Mouse (Mus musculus) limb, embryonic 14.5 days (tissue): ENCODE results near the gene Maml3. TPM values are rescaled to one million over a fixed set of nuclear protein-coding genes. Genes with fewer than 3 reads are reported as not detected.

Experiments used
- ATAC-seq: fragments of 200-750 bp; cut with Nextera tagmentation; 2 replicates; pipeline ENCODE4 v1.8.0; 2017; ENCODE audit warnings: low read depth, moderate number of reproducible peaks, moderate TSS enrichment; ENCODE audit not compliant: low FRiP score
- DNase-seq: peaks from one replicate; pipeline ENCODE4 v3.0.0-alpha.2; 2015; ENCODE audit warnings: low spot score
- H3K27ac ChIP-seq: fragments of 300-500 bp; sonication (generic); replicated peaks from 2 replicates; pipeline ENCODE4 v1.5.1; 2014; ENCODE audit warnings: low read depth, mild to moderate bottlenecking, low read length, moderate library complexity, mixed read lengths
- H3K27me3 ChIP-seq: fragments of 300-500 bp; sonication (generic); 2 replicates; pipeline ENCODE4 v1.6.1; 2014; ENCODE audit warnings: low read length, mixed read lengths; ENCODE audit not compliant: control insufficient read depth, insufficient read depth
- H3K36me3 ChIP-seq: fragments of 300-500 bp; sonication (generic); 2 replicates; pipeline ENCODE4 v1.6.1; 2014; ENCODE audit warnings: mild to moderate bottlenecking, low read length, moderate library complexity, mixed read lengths; ENCODE audit not compliant: control insufficient read depth, insufficient read depth
- H3K4me1 ChIP-seq: fragments of 300-500 bp; sonication (generic); 2 replicates; pipeline ENCODE4 v1.6.1; 2014; ENCODE audit warnings: antibody characterized with exemption, low read length, mixed read lengths; ENCODE audit not compliant: control insufficient read depth, insufficient read depth
- H3K4me2 ChIP-seq: fragments of 300-500 bp; sonication (generic); replicated peaks from 2 replicates; pipeline ENCODE4 v1.6.1; 2014; ENCODE audit warnings: low read depth, mild to moderate bottlenecking, low read length, moderate library complexity; ENCODE audit not compliant: severe bottlenecking
- H3K4me3 ChIP-seq: fragments of 300-500 bp; sonication (generic); replicated peaks from 2 replicates; pipeline ENCODE4 v1.5.1; 2014; ENCODE audit warnings: low read length
- H3K9ac ChIP-seq: fragments of 300-500 bp; sonication (generic); 2 replicates; pipeline ENCODE4 v1.6.1; 2014; ENCODE audit warnings: mild to moderate bottlenecking, low read depth, low read length, moderate library complexity; ENCODE audit not compliant: severe bottlenecking
- H3K9me3 ChIP-seq: fragments of 300-500 bp; sonication (generic); 2 replicates; pipeline ENCODE4 v1.6.1; 2016; ENCODE audit warnings: low read length; ENCODE audit not compliant: control insufficient read depth
- POLR2A ChIP-seq: fragments of 200-500 bp; IDR thresholded peaks from 2 replicates; pipeline ENCODE4 v1.8.0; 2012; ENCODE audit warnings: inconsistent platforms, mild to moderate bottlenecking, moderate library complexity, borderline replicate concordance; ENCODE audit not compliant: insufficient read depth, insufficient read length; ENCODE audit errors: extremely low read depth
- WGBS: fragments of 180-500 bp; shearing (Covaris S2); extraction: QIAGEN DNeasy Blood & Tissue Kit; methylation state at CpG from one replicate; pipeline ENCODE4 v1.1.7; 2014; 5-methylcytosine and 5-hydroxymethylcytosine counted together
- polyA plus RNA-seq, 2 experiments: library from polyadenylated mRNA; depleted of rRNA in 1 of 2; stranded (reverse) in 1 of 2; unstranded in 1 of 2; fragments of >200 nt; fragmentation: Nextera tagmentation in 1 of 2; extraction: Ambion mirVana in 1 of 2; gene quantifications; 2 replicates each; pipeline versions ENCODE4 v1.2.1 to v1.2.3; 2012 to 2014

Gene Maml3
- polyA plus RNA-seq, 2 experiments = 5.4 to 5.6 TPM

DNA sequence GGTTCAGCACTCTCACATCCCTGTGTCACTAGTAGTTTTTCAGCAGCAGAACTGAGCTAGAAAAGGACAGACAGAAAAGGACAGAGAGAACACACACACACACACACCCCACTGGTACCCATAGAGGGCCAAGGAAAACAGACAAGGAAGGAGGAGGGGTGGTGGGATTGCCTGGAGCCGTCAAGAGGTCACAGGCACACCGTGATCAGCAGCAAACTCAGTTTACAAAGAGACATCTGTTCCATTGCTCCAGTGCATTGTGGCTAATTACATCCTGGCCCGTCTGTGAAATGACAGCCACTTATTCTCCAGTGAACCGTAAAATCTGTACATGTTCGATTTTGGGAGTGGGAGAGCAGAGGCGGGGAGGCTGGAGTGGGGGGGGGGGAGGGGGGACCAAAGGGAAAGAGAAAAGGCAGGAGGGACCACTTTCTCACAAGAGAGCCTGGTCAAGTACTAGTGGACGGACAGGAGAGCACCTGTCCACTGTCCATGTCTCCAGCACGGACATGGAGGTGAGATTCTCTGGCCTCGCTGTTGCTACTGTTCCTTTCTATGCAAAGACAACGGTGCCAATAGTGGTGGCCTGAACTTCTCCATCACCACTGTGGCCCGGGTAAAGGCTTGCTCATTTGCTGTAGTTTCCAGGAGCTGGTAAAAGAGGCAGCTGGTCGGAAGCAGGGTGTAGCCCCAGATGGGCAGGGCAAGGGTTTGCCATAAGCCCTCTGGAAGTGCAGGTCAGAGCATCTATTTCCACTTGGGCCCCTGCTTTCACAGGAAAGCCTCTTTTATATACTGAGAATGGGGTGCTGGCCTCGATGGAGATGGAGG lies 299.2 kb downstream of the Maml3 start:
- Histone ChIP-seq H3K4me1 (peaks cover 19% of the 10 kb centered on the region), H3K27ac (no peak overlapping the region), H3K27me3 (no peaks in the 10 kb centered on the region), H3K4me3 (no peak overlapping the region), H3K36me3 (no peaks in the 10 kb centered on the region), H3K9me3 (no peaks in the 10 kb centered on the region), H3K9ac (no peak overlapping the region), H3K4me2 (no peak overlapping the region)
- 28% methylated on average over 13 of the region's 13 CpGs for WGBS
- DNase-seq (no peak), ATAC-seq (no peak)
- no peak for TF ChIP-seq POLR2A

DNA sequence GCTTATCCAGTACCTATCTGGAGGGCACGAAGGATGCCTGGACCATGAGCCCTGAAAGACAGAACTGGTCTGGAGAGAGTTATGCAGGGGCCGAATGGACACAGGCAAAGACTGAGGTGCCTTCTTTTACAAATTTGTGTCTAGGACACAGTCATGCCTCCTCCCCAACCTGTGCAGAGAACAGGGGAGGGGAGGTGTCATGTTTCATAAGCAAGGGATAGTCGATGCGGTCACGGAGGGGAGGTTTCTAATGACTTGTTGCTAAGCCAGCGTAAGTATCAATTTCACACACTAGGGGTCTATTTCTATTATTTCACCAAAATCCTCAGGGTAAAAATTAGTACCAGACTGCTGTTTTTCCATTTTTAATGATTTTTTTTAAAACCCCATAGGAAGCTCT lies 301.0 kb downstream of the Maml3 start:
- Histone ChIP-seq H3K9ac (no peak overlapping the region), H3K36me3 (no peaks in the 10 kb centered on the region), H3K27me3 (no peaks in the 10 kb centered on the region), H3K4me1 (peaks cover 19% of the 10 kb centered on the region), H3K4me2 (no peak overlapping the region), H3K27ac (no peak overlapping the region), H3K9me3 (no peaks in the 10 kb centered on the region), H3K4me3 (no peak overlapping the region)
- ATAC-seq (no peak), DNase-seq (no peak)
- no peak for TF ChIP-seq POLR2A
- 22% methylated on average over 6 of the region's 6 CpGs for WGBS

DNA sequence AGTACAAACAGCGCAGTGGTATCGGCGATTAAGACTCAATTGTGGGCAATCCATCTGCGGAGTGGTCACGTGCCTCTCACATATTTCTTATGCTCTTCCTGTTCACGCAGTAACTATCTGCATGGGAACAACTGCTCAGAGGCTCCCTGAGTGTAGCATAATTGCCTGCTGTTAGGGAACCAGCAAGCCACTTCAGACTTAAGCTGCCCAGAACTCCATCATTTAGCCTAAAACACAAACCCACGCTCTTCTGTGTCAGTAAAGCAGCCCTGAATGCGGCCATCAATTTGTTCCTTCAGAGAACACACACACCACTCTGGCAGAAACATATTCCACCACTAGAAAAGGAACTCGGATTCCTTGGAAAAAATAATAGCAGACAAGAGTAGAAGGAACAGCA lies 305.2 kb downstream of the Maml3 start:
- H3K9me3 ChIP-seq = no peaks in the 10 kb centered on the region
- no peak overlapping the region for H3K9ac ChIP-seq
- DNase-seq (no peak), ATAC-seq (no peak)
- peaks cover 14% of the 10 kb centered on the region for H3K4me1 ChIP-seq
- no peaks in the 10 kb centered on the region for H3K36me3 ChIP-seq
- WGBS = 86% methylated on average over 9 of the region's 9 CpGs
- no peak overlapping the region for H3K27ac ChIP-seq
- no peaks in the 10 kb centered on the region for H3K27me3 ChIP-seq
- TF ChIP-seq POLR2A = no peak
- H3K4me2 ChIP-seq = no peak overlapping the region
- H3K4me3 ChIP-seq = no peak overlapping the region

GRCm38 (mm10) chr3:51796838-51797237 lies 308.0 kb downstream of the Maml3 start:
- no peak for ATAC-seq
- Histone ChIP-seq H3K9ac (no peak overlapping the region), H3K4me3 (no peak overlapping the region), H3K9me3 (no peaks in the 10 kb centered on the region), H3K27ac (no peak overlapping the region), H3K27me3 (no peaks in the 10 kb centered on the region), H3K4me2 (peak overlapping the region; percentile 15; the same call in 1 of the 2 replicates), H3K4me1 (peaks cover 5% of the 10 kb centered on the region; the same call in 1 of the 2 replicates), H3K36me3 (no peaks in the 10 kb centered on the region)
- DNase-seq = no peak
- TF ChIP-seq POLR2A = no peak
- 63% methylated on average over 6 of the region's 6 CpGs for WGBS

- Histone ChIP-seq H3K9me3 (no peaks in the 10 kb centered on the region), H3K9ac (no peak overlapping the region), H3K4me3 (no peak overlapping the region), H3K27me3 (no peaks in the 10 kb centered on the region), H3K4me2 (peak overlapping the region; percentile 15; the same call in 1 of the 2 replicates), H3K36me3 (no peaks in the 10 kb centered on the region), H3K27ac (no peak overlapping the region), H3K4me1 (peaks cover 5% of the 10 kb centered on the region; the same call in 1 of the 2 replicates)
- no peak for TF ChIP-seq POLR2A
- no peak for DNase-seq
- no peak for ATAC-seq
- 78% methylated on average over 12 of the region's 12 CpGs for WGBS
Observed at GRCm38 (mm10) chr3:51796219-51796828, 308.6 kb downstream of the Maml3 start.
